Mouse (Mus musculus) embryonic facial prominence, embryonic 10.5 days (tissue): Measurements from ENCODE around the gene Npvf. TPM values are rescaled to one million over a fixed set of nuclear protein-coding genes. Genes with fewer than 3 reads are reported as not detected.
"Not testable (repeated sequence)": the region's sequence is repeated elsewhere in the genome, so short reads cannot be mapped to it uniquely, and the experiment has no call there.

Source experiments
- DNase-seq: peaks from one replicate; pipeline ENCODE4 v3.0.0-alpha.2; 2017; ENCODE audit warnings: low spot score
- H3K27ac ChIP-seq: fragments of 300-500 bp; sonication (generic); replicated peaks from 2 replicates; pipeline ENCODE4 v1.5.1; 2016; ENCODE audit warnings: mild to moderate bottlenecking
- H3K27me3 ChIP-seq: fragments of 300-500 bp; sonication (generic); replicated peaks from 2 replicates; pipeline ENCODE4 v1.6.1; 2016; ENCODE audit warnings: low read depth, mild to moderate bottlenecking; ENCODE audit not compliant: poor library complexity, severe bottlenecking
- H3K36me3 ChIP-seq: fragments of 300-500 bp; sonication (generic); replicated peaks from 2 replicates; pipeline ENCODE4 v1.6.1; 2016; ENCODE audit warnings: mild to moderate bottlenecking, moderate library complexity
- H3K4me1 ChIP-seq: fragments of 300-500 bp; sonication (generic); 2 replicates; pipeline ENCODE4 v1.6.1; 2016
- H3K4me3 ChIP-seq: fragments of 300-500 bp; sonication (generic); 2 replicates; pipeline ENCODE4 v1.5.1; 2016; ENCODE audit warnings: mild to moderate bottlenecking, moderate library complexity
- H3K9me3 ChIP-seq: fragments of 300-500 bp; sonication (generic); 2 replicates; pipeline ENCODE4 v1.6.1; 2016; ENCODE audit warnings: mild to moderate bottlenecking
- WGBS: fragments of 180-500 bp; shearing (Covaris S2); methylation state at CpG from one replicate; pipeline ENCODE4 v1.1.7; 2016; 5-methylcytosine and 5-hydroxymethylcytosine counted together
- polyA plus RNA-seq: library from polyadenylated mRNA; unstranded; fragments of >200 nt; fragmentation: Nextera tagmentation; extraction: Ambion mirVana; gene quantifications from 2 replicates; pipeline ENCODE4 v1.2.1, GENCODE M21; 2016

The Npvf gene
- polyA plus RNA-seq, 1 experiment from 2014 or later = not detected

DNA sequence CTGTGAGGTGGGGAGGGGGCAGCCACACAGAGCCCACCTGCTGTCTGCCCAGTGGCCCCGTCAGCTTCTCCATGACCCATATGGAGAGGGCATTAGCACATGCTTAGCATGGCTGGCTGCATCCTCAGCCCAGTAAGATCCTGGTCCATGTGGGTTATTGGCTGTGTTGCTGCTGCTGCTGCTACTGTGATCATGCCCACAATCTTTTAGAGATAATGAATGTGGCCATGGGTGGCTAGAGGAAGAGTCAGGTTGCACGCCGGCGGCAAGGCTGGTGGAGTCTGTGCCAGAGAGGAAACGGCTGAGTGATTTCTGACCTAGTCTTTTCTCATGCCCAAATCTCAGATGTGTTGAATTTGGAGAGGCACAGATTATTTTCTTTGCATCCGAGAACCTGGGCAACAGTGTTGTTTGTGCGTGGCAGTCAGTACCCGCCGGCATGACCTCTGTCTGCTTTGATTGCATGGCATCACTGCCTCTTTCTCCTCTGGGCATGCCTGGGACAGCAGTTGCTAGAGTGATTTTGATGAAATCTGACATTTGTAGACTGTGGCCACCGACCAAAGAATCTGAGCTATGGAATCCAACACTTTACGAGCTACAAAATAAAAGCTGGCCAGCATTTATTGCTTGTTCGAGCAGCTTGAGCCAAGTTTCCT is 8.8 kb upstream of the Npvf start:
- 75% methylated on average over 12 of the region's 12 CpGs for WGBS
- Histone ChIP-seq H3K4me1 (no peaks in the 10 kb centered on the region), H3K27ac (no peak overlapping the region), H3K9me3 (no peaks in the 10 kb centered on the region), H3K36me3 (no peaks in the 10 kb centered on the region), H3K4me3 (no peak overlapping the region), H3K27me3 (0 out of 2 replicates have a peak, but pooled peaks cover 3% of the 10 kb centered on the region)
- no peak for DNase-seq

DNA sequence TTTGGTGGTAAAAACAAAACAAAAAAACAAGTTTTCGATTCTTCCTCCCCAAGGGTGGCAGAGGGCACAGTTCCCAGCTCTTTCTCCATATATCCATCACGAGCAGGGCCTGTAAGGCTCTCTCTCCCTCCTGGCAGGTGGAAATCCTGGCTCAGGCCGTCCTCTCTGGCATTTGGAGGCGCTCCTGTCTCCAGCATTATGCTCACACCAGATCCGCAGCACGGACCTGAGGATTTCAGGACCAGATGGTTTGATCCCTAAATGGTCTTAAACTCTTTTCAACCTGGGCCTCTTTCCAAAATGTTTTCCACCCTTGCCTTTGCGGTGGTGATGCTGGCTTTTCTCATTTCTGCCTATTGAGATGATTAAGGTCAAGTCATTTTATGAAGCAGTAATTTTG is 7.5 kb upstream of the Npvf start:
- H3K27ac ChIP-seq = no peak overlapping the region
- 0 out of 2 replicates have a peak, but pooled peaks cover 3% of the 10 kb centered on the region for H3K27me3 ChIP-seq
- H3K36me3 ChIP-seq = no peaks in the 10 kb centered on the region
- no peak for DNase-seq
- 80% methylated on average over 7 of the region's 7 CpGs for WGBS
- no peaks in the 10 kb centered on the region for H3K9me3 ChIP-seq
- no peaks in the 10 kb centered on the region for H3K4me1 ChIP-seq
- H3K4me3 ChIP-seq = no peak overlapping the region

DNA sequence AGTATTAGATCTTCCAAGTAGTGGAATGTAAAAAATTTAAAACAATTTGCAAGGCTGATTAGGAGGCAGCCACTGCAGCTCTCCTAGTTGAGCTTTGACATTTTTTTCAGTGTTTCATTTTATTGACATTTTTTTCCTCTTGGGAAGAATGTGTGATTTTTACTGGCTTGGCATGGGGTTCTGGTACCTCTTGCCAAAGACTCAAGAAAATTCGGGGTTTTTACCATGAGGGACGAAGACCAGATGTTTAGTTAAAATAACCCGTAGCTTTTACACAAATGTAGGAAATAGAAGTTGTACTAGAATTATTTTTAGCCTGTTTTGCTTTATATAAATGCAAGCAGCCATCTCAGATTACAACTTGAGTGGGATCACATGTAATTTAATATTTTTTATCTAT is 4.2 kb upstream of the Npvf start:
- H3K4me3 ChIP-seq = no peak overlapping the region
- H3K9me3 ChIP-seq = no peaks in the 10 kb centered on the region
- H3K27ac ChIP-seq = no peak overlapping the region
- H3K4me1 ChIP-seq = no peaks in the 10 kb centered on the region
- DNase-seq = no peak
- 86% methylated on average over 3 of the region's 3 CpGs for WGBS
- 0 out of 2 replicates have a peak, but pooled peaks cover 3% of the 10 kb centered on the region for H3K27me3 ChIP-seq
- H3K36me3 ChIP-seq = no peaks in the 10 kb centered on the region

DNA sequence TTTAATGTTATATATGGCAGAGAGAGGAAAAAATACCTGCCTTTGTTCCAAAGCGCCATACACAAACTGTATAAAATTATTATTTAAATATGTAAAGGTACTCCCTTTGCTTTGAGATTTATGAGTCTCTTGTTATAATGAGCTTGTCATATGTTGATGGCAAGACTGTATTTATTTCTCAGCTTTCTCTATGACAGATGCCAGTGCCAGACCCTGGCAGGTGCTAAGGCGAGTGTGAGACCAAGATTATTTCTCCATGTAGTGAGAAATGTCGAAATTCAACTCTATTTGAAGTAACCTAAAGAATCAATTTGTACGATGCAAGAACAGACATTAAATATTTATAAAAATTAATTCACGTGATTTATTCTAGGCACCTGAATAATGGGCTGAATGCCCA is 3.8 kb upstream of the Npvf start:
- no peak for DNase-seq
- Histone ChIP-seq H3K36me3 (no peaks in the 10 kb centered on the region), H3K4me3 (no peak overlapping the region), H3K9me3 (no peaks in the 10 kb centered on the region), H3K27me3 (0 out of 2 replicates have a peak, but pooled peaks cover 3% of the 10 kb centered on the region), H3K27ac (no peak overlapping the region), H3K4me1 (no peaks in the 10 kb centered on the region)
- 90% methylated on average over 5 of the region's 5 CpGs for WGBS

DNA sequence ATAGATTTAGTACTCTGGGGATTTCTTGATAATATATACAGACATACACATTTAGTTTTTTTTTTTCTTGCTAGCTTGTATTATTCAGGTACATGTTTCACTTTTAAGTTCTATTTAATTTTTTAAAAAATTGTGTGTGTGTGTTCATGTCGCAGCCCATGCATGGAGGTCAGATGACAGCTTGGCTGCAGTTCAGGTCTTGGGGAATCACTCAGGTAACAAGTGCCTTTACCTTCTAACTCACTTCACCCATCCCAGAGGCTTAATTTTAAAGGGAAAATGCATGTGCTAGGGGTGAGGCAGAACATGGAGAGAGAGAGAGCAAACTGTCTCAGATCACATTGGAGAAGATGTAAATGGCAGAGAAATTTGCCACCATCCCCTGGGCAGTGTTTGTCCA is 2.2 kb upstream of the Npvf start:
- WGBS = 85% methylated on average over 1 of the region's 1 CpGs
- no peaks in the 10 kb centered on the region for H3K4me1 ChIP-seq

DNA sequence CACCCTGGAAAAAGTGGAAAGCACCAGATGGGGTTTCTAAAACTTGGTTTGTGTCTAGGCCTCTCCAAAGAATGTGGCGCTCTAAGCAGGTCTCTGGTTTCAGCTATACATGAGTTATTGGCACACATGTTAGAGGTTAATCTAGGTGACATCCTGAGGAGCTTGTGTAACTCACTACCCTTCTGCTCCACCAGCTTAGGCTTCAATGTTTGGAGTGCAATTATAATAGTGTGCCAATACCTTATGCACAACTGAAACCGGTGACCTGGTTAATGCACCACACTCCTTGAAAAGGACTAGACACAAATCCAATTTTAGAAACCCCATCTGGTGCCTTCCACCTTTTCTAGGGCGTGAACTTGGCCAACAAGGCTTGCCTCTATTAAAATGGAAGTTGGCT is 1.7 kb upstream of the Npvf start:
- no peak for DNase-seq
- Histone ChIP-seq H3K27me3 (no peaks in the 10 kb centered on the region), H3K27ac (no peak overlapping the region), H3K4me3 (no peak overlapping the region), H3K4me1 (no peaks in the 10 kb centered on the region), H3K9me3 (no peaks in the 10 kb centered on the region), H3K36me3 (no peaks in the 10 kb centered on the region)
- WGBS = 84% methylated on average over 3 of the region's 3 CpGs

More for the DNA sequence above, 2.2 kb upstream of the Npvf start:
- Histone ChIP-seq H3K9me3 (no peaks in the 10 kb centered on the region), H3K36me3 (no peaks in the 10 kb centered on the region), H3K27ac (no peak overlapping the region), H3K4me3 (no peak overlapping the region), H3K27me3 (no peaks in the 10 kb centered on the region)
- no peak for DNase-seq

DNA sequence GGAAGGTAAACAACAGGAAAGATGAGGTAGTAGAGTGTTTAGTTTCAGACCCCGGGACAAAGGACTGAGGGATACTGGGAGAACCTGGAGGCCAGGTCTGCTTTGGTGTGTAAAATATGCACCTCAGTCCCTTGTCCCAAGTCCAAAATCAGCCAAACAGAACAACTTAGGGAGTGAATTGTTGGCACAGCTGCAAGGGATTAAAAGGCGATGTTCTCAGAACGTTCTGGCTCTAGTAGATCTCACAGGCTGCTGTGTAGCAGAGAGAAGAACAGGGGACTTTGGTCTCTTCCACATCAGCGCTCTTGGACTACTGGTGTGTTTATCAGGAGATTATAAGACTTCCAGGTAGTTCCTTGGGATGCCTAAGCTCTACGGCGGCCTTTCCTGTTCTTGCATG is 6.6 kb downstream of the Npvf start:
- Histone ChIP-seq H3K27ac (no peak overlapping the region), H3K9me3 (no peaks in the 10 kb centered on the region), H3K36me3 (no peaks in the 10 kb centered on the region), H3K4me1 (peaks cover 25% of the 10 kb centered on the region), H3K27me3 (0 out of 2 replicates have a peak, but pooled peaks cover 4% of the 10 kb centered on the region), H3K4me3 (no peak overlapping the region)
- WGBS = 71% methylated on average over 6 of the region's 6 CpGs
- no peak for DNase-seq

DNA sequence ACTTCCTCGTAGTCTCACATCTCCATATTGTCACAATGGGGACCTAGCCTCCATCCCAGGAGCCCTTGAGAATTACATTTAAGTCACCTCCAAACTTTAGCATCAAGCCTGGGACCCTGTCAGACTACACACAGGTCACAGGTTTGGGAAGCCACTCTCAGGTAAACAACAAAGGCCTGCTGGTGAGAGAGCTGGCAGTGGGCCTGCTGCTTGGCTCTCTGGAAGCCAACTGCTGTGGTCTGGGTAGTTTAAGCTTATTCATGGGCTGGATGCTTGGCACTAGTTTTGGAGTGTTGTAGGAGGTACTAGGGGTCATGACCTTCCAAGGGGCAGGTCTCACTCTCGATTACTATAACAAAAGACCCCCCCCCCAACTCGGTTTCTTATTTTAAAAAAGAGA is 7.6 kb downstream of the Npvf start:
- no peaks in the 10 kb centered on the region for H3K9me3 ChIP-seq
- WGBS = 34% methylated on average over 3 of the region's 3 CpGs
- H3K4me3 ChIP-seq = no peak overlapping the region
- H3K27ac ChIP-seq = peak overlapping the region; percentile 30; the same call in 1 of the 2 replicates
- 0 out of 2 replicates have a peak, but pooled peaks cover 4% of the 10 kb centered on the region for H3K27me3 ChIP-seq
- DNase-seq = no peak
- no peaks in the 10 kb centered on the region for H3K36me3 ChIP-seq
- peaks cover 34% of the 10 kb centered on the region for H3K4me1 ChIP-seq

DNA sequence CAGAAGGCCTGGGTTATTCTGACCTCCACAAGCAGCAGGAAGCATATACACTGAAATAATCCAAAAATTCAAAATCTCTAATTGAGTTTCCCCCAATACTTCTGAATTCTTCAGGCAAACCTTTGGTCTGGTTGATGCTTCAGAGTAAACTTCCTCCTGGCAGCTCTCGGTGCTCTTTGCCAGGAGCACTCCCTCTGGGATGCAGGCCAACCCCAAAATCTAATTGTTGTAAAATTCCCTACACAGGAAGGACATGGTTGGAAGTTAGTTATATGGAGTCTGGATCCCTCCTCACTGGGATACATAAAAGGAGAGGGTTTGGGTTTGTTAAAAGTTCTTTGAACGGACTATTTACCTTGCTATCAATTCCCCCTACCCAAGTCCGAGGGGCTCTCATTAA is 9.5 kb downstream of the Npvf start:
- 76% methylated on average over 3 of the region's 3 CpGs for WGBS
- H3K9me3 ChIP-seq = no peaks in the 10 kb centered on the region
- H3K27ac ChIP-seq = no peak overlapping the region
- H3K27me3 ChIP-seq = 0 out of 2 replicates have a peak, but pooled peaks cover 4% of the 10 kb centered on the region
- H3K4me3 ChIP-seq = no peak overlapping the region
- H3K36me3 ChIP-seq = no peaks in the 10 kb centered on the region
- DNase-seq = no peak
- peaks cover 39% of the 10 kb centered on the region for H3K4me1 ChIP-seq

DNA sequence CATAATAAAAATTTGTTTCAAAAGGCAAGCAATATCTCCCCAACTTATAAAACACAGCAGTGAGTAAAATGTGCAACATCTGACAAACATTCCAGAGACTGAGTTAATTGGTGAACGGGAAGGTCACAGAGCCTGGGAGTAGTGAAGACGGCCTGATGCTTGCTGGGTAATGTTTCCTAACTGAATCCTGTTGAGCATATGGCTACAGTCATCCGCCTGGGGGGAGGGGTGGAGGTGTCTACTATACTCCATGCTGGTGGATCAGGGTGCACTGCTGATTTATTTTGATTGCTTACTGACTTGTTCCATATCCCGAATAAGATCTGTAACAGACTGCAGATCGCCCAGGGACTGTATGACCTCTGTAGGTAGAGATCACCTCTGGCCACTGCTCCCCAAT is 12.3 kb downstream of the Npvf start:
- WGBS = 47% methylated on average over 5 of the region's 5 CpGs

DNA sequence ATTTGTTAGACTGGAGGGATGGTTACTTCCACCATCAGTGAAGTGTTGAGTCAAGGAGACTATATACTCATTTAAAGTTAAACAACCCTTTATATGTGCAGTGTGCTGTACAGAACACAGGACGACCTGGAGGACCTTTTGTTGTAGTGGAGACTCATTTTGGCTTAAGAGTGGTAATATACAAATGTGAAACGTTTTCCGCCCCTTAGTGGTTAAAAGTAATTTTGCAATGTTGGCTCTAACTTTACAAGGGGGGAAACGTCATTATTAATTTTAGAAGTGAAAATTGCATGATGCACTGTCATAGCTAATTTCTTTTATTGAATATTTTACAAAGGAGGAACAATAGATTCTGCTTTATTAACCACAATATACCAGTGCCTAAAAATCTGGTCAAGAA is 13.9 kb downstream of the Npvf start:
- Histone ChIP-seq H3K36me3 (no peaks in the 10 kb centered on the region), H3K27ac (no peak overlapping the region), H3K27me3 (0 out of 2 replicates have a peak, but pooled peaks cover 4% of the 10 kb centered on the region), H3K9me3 (no peaks in the 10 kb centered on the region), H3K4me3 (no peak overlapping the region), H3K4me1 (peaks cover 27% of the 10 kb centered on the region)
- WGBS = 80% methylated on average over 4 of the region's 4 CpGs
- no peak for DNase-seq

More for the DNA sequence above, 12.3 kb downstream of the Npvf start:
- H3K4me1 ChIP-seq = peaks cover 33% of the 10 kb centered on the region
- peak; percentile 67 for DNase-seq
- H3K27me3 ChIP-seq = 0 out of 2 replicates have a peak, but pooled peaks cover 4% of the 10 kb centered on the region
- H3K27ac ChIP-seq = 0 out of 2 replicates have a peak overlapping the region, but pooled peaks have one; percentile 30
- H3K9me3 ChIP-seq = no peaks in the 10 kb centered on the region
- H3K36me3 ChIP-seq = no peaks in the 10 kb centered on the region
- no peak overlapping the region for H3K4me3 ChIP-seq

DNA sequence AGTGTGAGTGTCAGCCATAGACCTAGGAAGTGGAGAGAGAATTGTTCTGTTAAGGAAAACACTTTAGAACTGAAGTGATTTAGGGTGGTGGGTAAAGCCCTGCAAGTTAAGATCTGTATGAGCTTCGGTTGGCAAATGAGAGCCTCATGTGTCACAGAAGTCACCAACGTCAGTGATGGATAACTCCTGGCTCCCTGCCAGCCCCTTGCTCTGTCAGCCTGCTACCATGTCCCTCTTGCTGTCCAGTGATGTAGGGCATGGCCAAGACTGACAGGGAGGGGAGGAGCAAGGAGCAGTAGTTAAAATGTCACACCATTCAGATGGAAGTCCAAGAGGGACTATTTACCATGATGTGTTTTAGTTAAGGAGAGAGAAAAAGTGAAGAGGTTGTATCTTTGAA is 14.6 kb downstream of the Npvf start:
- Histone ChIP-seq H3K27me3 (0 out of 2 replicates have a peak, but pooled peaks cover 4% of the 10 kb centered on the region), H3K4me3 (no peak overlapping the region), H3K9me3 (no peaks in the 10 kb centered on the region), H3K27ac (no peak overlapping the region; the same call in 1 of the 2 replicates), H3K36me3 (no peaks in the 10 kb centered on the region), H3K4me1 (peaks cover 27% of the 10 kb centered on the region)
- 79% methylated on average over 2 of the region's 2 CpGs for WGBS
- DNase-seq = no peak

DNA sequence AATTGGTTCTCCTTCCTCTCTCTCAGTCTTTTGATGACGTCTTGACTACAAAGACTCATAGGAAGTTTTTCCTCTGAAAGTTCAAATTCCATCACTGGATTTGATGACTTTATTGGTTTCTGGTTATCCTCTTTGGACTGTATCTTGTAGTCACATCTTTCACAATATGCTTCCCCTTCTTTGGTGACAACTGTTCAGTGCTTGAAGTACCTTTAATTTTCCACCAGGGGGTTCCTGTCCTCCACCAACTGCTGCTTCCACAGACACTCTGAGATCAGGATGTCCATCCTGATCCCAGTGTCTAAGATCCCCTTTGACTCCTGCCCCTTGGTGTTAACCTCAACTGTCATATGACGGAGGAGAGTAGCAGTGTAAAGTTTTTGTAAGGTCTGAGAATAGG is 28.1 kb downstream of the Npvf start:
- WGBS = 70% methylated on average over 2 of the region's 2 CpGs
- not testable (repeated sequence) for H3K4me3 ChIP-seq, H3K9me3 ChIP-seq, H3K27ac ChIP-seq, H3K4me1 ChIP-seq, DNase-seq, H3K36me3 ChIP-seq, H3K27me3 ChIP-seq
